Mouse (Mus musculus): ENCODE measurements around the gene Rap1gap2. TPM values are rescaled to one million over a fixed set of nuclear protein-coding genes. Genes with fewer than 3 reads are reported as not detected.

Gene Rap1gap2
- total and polyA plus RNA-seq, 3 experiments: 5.8 to 10.1 TPM; not detected in 1

DNA sequence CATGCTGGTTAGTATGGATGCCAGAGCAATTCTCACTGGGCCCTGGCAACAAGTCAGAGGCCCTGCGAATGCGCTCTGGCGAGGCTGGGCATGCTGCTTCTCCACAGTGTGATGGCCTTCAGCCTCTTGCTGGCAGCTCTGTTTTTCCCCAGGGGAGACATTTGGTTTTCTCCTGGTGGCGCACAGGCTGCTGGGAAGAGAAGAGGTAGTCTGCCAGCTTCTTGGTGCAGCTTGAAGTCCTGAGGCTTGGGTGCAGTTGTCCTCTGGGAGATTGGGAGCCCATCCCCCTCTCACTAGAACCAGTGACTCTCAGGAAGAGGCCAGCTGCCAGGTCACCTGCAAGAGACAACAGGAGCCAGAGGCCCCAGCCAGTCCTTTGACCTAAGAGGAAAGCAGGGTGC, 42.1 kb upstream of the Rap1gap2 start:
- no peaks in the 10 kb centered on the region for H3K9me3 ChIP-seq (replicated peaks; ENCODE audit: insufficient read depth, low read length)
- no peak overlapping the region for H3K27ac ChIP-seq (ENCODE audit: control insufficient read depth, low read depth, low read length)
- no peaks in the 10 kb centered on the region for H3K27me3 ChIP-seq (ENCODE audit: control insufficient read depth in 1 of 2, insufficient read depth in 2 of 2, low read length in 2 of 2)
- H3K36me3 ChIP-seq (ENCODE audit: control insufficient read depth in 1 of 2, insufficient read depth in 2 of 2, low read length in 2 of 2): peaks cover 14 to 37% of the 10 kb centered on the region in 2 experiments
- DNase-seq (ENCODE audit: low read depth, low spot score): no peak
- H3K4me1 ChIP-seq (ENCODE audit: control insufficient read depth in 1 of 2, insufficient read depth in 2 of 2, low read length in 2 of 2): peaks cover 8 to 36% of the 10 kb centered on the region in 2 experiments; a peak in 3 of 4 replicates
- H3K4me3 ChIP-seq (ENCODE audit: control insufficient read depth in 1 of 2, insufficient read depth in 1 of 2, low read depth in 2 of 2, low read length in 2 of 2): no peak overlapping the region
- H3K79me2 ChIP-seq (ENCODE audit: control insufficient read depth, insufficient read depth, low read length, poor library complexity): peaks cover 72% of the 10 kb centered on the region
- TF ChIP-seq USF2 (IDR thresholded peaks at IDR 0.05; ENCODE audit: borderline replicate concordance in 1 of 2, insufficient read depth in 1 of 2, low read depth in 1 of 2, low read length in 2 of 2): no peak
- TF ChIP-seq ZKSCAN1 (IDR thresholded peaks at IDR 0.05; ENCODE audit: low read depth, low read length): no peak
- TF ChIP-seq CTCF (IDR thresholded peaks at IDR 0.05 in 2 of 3, conservative IDR thresholded peaks at IDR 0.05 in 1 of 3; ENCODE audit: control insufficient read depth in 1 of 3, insufficient read depth in 1 of 3, low read depth in 2 of 3, low read length in 3 of 3, poor library complexity in 1 of 3, severe bottlenecking in 1 of 3): no peak
- no peak for TF ChIP-seq POLR2AphosphoS2 (IDR thresholded peaks at IDR 0.05; ENCODE audit: low read length)
- no peak for TF ChIP-seq MEF2A (IDR thresholded peaks at IDR 0.05; ENCODE audit: extremely low read depth, insufficient replicate concordance, low read depth, low read length, poor library complexity, severe bottlenecking)
- TF ChIP-seq TAL1 (IDR thresholded peaks at IDR 0.05; ENCODE audit: low read length): no peak
- TF ChIP-seq MYC (IDR thresholded peaks at IDR 0.05; ENCODE audit: low read depth, low read length): no peak
- no peak for TF ChIP-seq UBTF (IDR thresholded peaks at IDR 0.05; ENCODE audit: borderline replicate concordance, insufficient read depth, low read depth, low read length)
- H3K9ac ChIP-seq (ENCODE audit: control insufficient read depth, low read depth, low read length, poor library complexity, severe bottlenecking): no peak overlapping the region

DNA sequence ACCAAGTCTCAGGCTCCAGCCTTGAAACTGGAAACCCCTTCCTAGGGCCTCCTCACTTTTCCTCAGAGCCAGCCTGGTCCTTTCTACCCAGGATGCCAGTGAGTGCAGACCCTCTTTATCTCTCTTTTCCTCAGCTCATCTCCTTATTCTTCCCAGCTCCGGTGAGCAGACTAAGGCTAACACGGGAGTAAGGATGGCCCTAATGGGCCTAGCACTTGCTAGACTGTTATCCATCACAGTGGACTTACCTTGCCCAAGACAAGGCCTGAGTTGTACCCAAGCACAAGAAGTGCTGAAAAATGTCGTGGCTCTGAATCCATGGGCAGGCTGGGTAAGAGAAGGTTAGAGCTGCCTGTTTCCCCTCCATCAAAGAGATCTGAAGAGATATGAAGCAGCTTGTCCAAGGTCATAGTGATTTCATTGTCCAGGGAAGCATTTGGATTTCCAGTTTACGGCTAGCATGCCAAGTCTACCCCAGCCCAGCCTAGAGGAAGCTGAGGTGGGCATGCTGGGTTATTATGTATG, 39.9 kb upstream of the Rap1gap2 start:
- H3K27ac ChIP-seq (ENCODE audit: control insufficient read depth, low read depth, low read length): no peak overlapping the region
- H3K4me3 ChIP-seq (ENCODE audit: control insufficient read depth in 1 of 2, insufficient read depth in 1 of 2, low read depth in 2 of 2, low read length in 2 of 2): peak overlapping the region; percentile 87 to 88
- peak overlapping the region; percentile 87 for H3K9ac ChIP-seq (ENCODE audit: control insufficient read depth, low read depth, low read length, poor library complexity, severe bottlenecking)
- no peaks in the 10 kb centered on the region for H3K9me3 ChIP-seq (replicated peaks; ENCODE audit: insufficient read depth, low read length)
- H3K4me1 ChIP-seq (ENCODE audit: control insufficient read depth in 1 of 2, insufficient read depth in 2 of 2, low read length in 2 of 2): peaks cover 8 to 41% of the 10 kb centered on the region in 2 experiments; a peak in 3 of 4 replicates
- H3K36me3 ChIP-seq (ENCODE audit: control insufficient read depth in 1 of 2, insufficient read depth in 2 of 2, low read length in 2 of 2): peaks cover 1 to 39% of the 10 kb centered on the region in 2 experiments; a peak in 3 of 4 replicates
- TF ChIP-seq EP300 (IDR thresholded peaks at IDR 0.05; ENCODE audit: low read depth in 1 of 2, low read length in 2 of 2) (no peak), USF1 (IDR thresholded peaks at IDR 0.05; ENCODE audit: low read depth, low read length) (no peak), MAZ (IDR thresholded peaks at IDR 0.05; ENCODE audit: low read depth, low read length) (no peak), UBTF (IDR thresholded peaks at IDR 0.05; ENCODE audit: borderline replicate concordance, insufficient read depth, low read depth, low read length) (no peak), TBP (IDR thresholded peaks at IDR 0.05; ENCODE audit: low read depth, low read length) (no peak), POLR2A (IDR thresholded peaks at IDR 0.05; ENCODE audit: control insufficient read depth in 1 of 2, insufficient read depth in 1 of 2, low read depth in 1 of 2, low read length in 2 of 2, poor library complexity in 1 of 2) (no peak), CHD1 (IDR thresholded peaks at IDR 0.05; ENCODE audit: low read depth, low read length) (no peak), CTCF (IDR thresholded peaks at IDR 0.05 in 2 of 3, conservative IDR thresholded peaks at IDR 0.05 in 1 of 3; ENCODE audit: control insufficient read depth in 1 of 3, insufficient read depth in 1 of 3, low read depth in 2 of 3, low read length in 3 of 3, poor library complexity in 1 of 3, severe bottlenecking in 1 of 3) (no peak), CHD2 (IDR thresholded peaks at IDR 0.05; ENCODE audit: low read length) (no peak), POLR2AphosphoS5 (IDR thresholded peaks at IDR 0.05; ENCODE audit: borderline replicate concordance, low read depth, low read length) (no peak), SMC3 (IDR thresholded peaks at IDR 0.05; ENCODE audit: low read depth, low read length) (no peak), SIN3A (IDR thresholded peaks at IDR 0.05; ENCODE audit: low read length) (no peak), E2F4 (IDR thresholded peaks at IDR 0.05; ENCODE audit: borderline replicate concordance, low read depth, low read length) (no peak)
- H3K79me2 ChIP-seq (ENCODE audit: control insufficient read depth, insufficient read depth, low read length, poor library complexity): peaks cover 62% of the 10 kb centered on the region
- DNase-seq (ENCODE audit: low read depth, low spot score): no peak
- no peaks in the 10 kb centered on the region for H3K27me3 ChIP-seq (ENCODE audit: control insufficient read depth in 1 of 2, insufficient read depth in 2 of 2, low read length in 2 of 2)
